Mouse (Mus musculus): ENCODE data around the gene Slc44a5.

DNA sequence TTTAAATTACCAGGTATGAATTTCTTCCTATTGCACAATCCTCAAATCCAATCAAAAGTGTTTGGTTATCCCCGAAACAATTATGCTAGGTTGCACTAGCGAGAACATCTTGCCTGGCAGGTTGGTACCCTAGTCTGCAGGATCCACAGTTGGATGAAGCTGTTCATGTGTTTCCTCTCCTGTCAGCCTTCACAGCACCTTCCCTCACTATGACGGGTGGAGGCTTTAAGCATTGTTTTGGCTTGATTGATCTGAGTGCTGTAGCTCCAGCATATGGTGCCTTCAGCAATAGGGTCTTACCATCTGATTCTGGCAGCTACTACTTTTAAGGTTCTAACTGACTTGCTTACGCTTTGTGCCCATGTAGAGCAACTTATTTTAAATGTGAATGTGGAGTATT is 176.5 kb downstream of the Slc44a5 start:
- no peak for TF ChIP-seq CTCF (IDR thresholded peaks at IDR 0.05)
- no peak for TF ChIP-seq EP300 (IDR thresholded peaks at IDR 0.05; ENCODE audit: insufficient read depth, low read depth, low read length)
- no peak for TF ChIP-seq POLR2A (IDR thresholded peaks at IDR 0.05; ENCODE audit: insufficient read depth, low read depth, low read length)
